Mouse (Mus musculus) small intestine, adult 2 months (tissue): ENCODE data around the gene Pla2g12b.

ENCODE experiments used
- CTCF ChIP-seq: fragments of 200-500 bp; IDR thresholded peaks from 2 replicates; pipeline ENCODE4 v1.5.1; 2012; ENCODE audit warnings: low read depth, mild to moderate bottlenecking, control low read depth, inconsistent platforms, low read length, moderate library complexity, mixed read lengths; ENCODE audit not compliant: insufficient replicate concordance, insufficient read length; ENCODE audit errors: extremely low read depth
- POLR2A ChIP-seq: fragments of 200-500 bp; IDR thresholded peaks from 2 replicates; pipeline ENCODE4 v1.6.1; 2012; ENCODE audit warnings: low read depth, mild to moderate bottlenecking, control low read depth, inconsistent platforms, low read length, moderate library complexity

DNA sequence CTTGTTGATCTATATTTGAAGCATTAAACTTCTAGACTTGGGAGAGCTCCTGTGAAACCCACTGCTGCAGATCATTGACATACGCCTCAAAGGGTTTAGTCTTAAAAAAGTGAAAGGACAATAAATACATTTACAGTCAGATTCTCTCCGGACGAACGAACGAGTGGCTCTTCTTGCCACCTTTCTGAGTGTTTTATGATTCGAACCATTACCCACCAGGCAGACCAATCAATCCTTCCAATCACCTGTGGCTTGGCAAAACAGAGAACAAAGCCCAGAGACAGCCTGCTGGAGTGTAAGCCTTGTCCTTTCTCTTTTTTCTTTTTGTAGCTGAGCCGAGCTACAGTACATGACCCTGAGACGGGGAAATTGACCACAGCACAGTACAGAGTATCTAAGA, 48.4 kb upstream of the Pla2g12b start:
- no peak for TF ChIP-seq POLR2A
- TF ChIP-seq CTCF: no peak
